ENCODE assay signal across 15 mouse cellular contexts in the genomic region with DNA sequence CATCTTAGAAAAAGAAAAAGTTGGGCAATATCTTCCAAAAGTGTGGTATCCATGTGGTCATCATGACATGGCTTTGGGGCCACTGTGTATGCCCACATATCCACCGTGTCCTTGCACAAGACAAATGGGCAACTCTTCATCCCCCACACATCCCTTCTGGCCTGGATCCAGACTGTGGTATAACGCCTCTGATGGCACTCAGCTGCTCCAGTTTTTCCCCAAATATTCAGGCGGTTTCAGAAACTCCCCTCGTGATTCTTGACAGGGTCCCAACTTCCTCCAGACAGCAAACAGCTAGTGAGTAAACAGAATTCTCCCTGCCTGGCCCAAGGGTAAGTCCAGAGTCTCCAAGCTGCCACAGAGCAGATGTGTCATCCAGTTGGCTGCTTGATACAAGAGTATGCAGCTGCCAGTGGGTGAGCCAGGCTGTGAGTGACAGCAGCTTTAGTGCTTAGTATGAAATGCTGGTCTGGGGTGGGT. TPM values are rescaled to one million over a fixed set of nuclear protein-coding genes. Genes with fewer than 3 reads are reported as not detected.
DNase-seq lines count a peak whose midpoint lies in the region; ATAC-seq and TF ChIP-seq lines count a peak whose summit lies in the region.
"Had no signal": no experiment of that assay in that cellular context is flagged by ENCODE, and none has a peak within 500 bp of the region (broad histone marks: within the 10 kb centered on the region; RNA-seq: fewer than 3 reads in every experiment).

No protein-coding gene starts in this region.

- TF ChIP-seq EP300 in lung, postnatal 0 days (IDR thresholded peaks at IDR 0.05): no peak

- H3K27ac ChIP-seq in lung, postnatal 0 days (ENCODE audit: low read length): no peak overlapping the region
- H3K27ac ChIP-seq: embryonic facial prominence, embryonic 15.5 days; neural tube, embryonic 13.5 days had no signal

- H3K4me1 ChIP-seq in lung, postnatal 0 days (ENCODE audit: insufficient read depth, low read depth, low read length): no peaks in the 10 kb centered on the region; the same call in 1 of the 2 replicates
- H3K4me1 ChIP-seq: neural tube, embryonic 13.5 days had no signal

- H3K27me3 ChIP-seq in lung, postnatal 0 days (replicated peaks; ENCODE audit: insufficient read depth, low read length): no peaks in the 10 kb centered on the region
- H3K27me3 ChIP-seq: embryonic facial prominence, embryonic 15.5 days; neural tube, embryonic 13.5 days had no signal

- no peaks in the 10 kb centered on the region for H3K36me3 ChIP-seq in lung, postnatal 0 days (ENCODE audit: insufficient read depth, low read length)
- H3K36me3 ChIP-seq: embryonic facial prominence, embryonic 15.5 days; neural tube, embryonic 13.5 days had no signal

- H3K4me2 ChIP-seq in lung, postnatal 0 days (replicated peaks; ENCODE audit: low read depth, low read length): no peak overlapping the region
- H3K4me2 ChIP-seq: embryonic facial prominence, embryonic 15.5 days; neural tube, embryonic 13.5 days had no signal

- H3K4me3 ChIP-seq in lung, postnatal 0 days (ENCODE audit: low read depth, low read length): no peak overlapping the region
- H3K4me3 ChIP-seq: embryonic facial prominence, embryonic 15.5 days; neural tube, embryonic 13.5 days had no signal

- 31% methylated on average over 4 of the region's 4 CpGs for WGBS in lung, postnatal 0 days

- H3K9me3 ChIP-seq in lung, postnatal 0 days (ENCODE audit: low read length): no peaks in the 10 kb centered on the region
- H3K9me3 ChIP-seq: embryonic facial prominence, embryonic 15.5 days; megakaryocyte, embryonic 14.5 days; neural tube, embryonic 13.5 days had no signal

- ATAC-seq in lung, postnatal 0 days: peak; percentile 73

- peak; percentile 68 for DNase-seq in adrenal gland, adult 2 months
- DNase-seq in adrenal gland, adult 18-20 months (ENCODE audit: low spot score in 2 of 2): no peak
- peak; percentile 26 for DNase-seq in thymus, postnatal 0 days (ENCODE audit: low spot score)
- DNase-seq in thymus, postnatal 36 days: no peak
- peak; percentile 62 for DNase-seq in lung, postnatal 0 days (ENCODE audit: low spot score)
- DNase-seq in right cerebral cortex, postnatal 10 days (ENCODE audit: low spot score in 2 of 2): no peak
- DNase-seq in heart, postnatal 4 days: no peak
- no peak for DNase-seq in layer of hippocampus, adult 18-20 months (ENCODE audit: low spot score in 2 of 2)
- DNase-seq: B cell, adult 2 months; cerebellum, adult 11 months; gastrocnemius, postnatal 14 days; kidney, adult 2 months had no signal

- no peak overlapping the region for H3K9ac ChIP-seq in lung, postnatal 0 days (replicated peaks; ENCODE audit: low read depth)
- H3K9ac ChIP-seq: embryonic facial prominence, embryonic 15.5 days; neural tube, embryonic 13.5 days had no signal

- TF ChIP-seq CTCF in lung, postnatal 0 days (IDR thresholded peaks at IDR 0.05): no peak

RNA-seq across cellular contexts. Expression of gene Tnfrsf1b, which starts 21.0 kb away (rescaled TPM):
- total RNA-seq in adrenal gland, adult 2 months (2021): 10 to 100 TPM in 1 of 2 experiments, 1 to 10 TPM in 1; 6.9 to 10.6 TPM
- polyA plus RNA-seq in adrenal gland, adult 2 months (2012; rRNA removed): 13.2 and 14.7 TPM in 2 replicates
- total RNA-seq in adrenal gland, adult 18-20 months (2021): 10 to 100 TPM in 1 of 2 experiments, 1 to 10 TPM in 1; 8.5 to 18.4 TPM
- 12.5 and 12.9 TPM in 2 replicates for polyA plus RNA-seq in thymus, postnatal 0 days (2015; fragmentation: Nextera tagmentation; extraction: Ambion mirVana)
- 8.4 and 9.1 TPM in 2 replicates for polyA plus RNA-seq in lung, postnatal 0 days (2015; fragmentation: Nextera tagmentation; extraction: Ambion mirVana)
- 1 to 10 TPM; 4.5 to 5.0 TPM for total RNA-seq in heart, postnatal 4 days (2021)
- 1 to 10 TPM; 2.8 to 3.4 TPM for total RNA-seq in layer of hippocampus, adult 18-20 months (2021)

RNA-seq across cellular contexts. Expression of gene Tnfrsf8, which starts 47.3 kb away (rescaled TPM):
- under 1 TPM; 0.28 to 0.40 TPM for total RNA-seq in adrenal gland, adult 2 months (2021)
- 0.25 and 0.28 TPM in 2 replicates for polyA plus RNA-seq in adrenal gland, adult 2 months (2012; rRNA removed)
- total RNA-seq in adrenal gland, adult 18-20 months (2021): under 1 TPM; 0.13 to 0.36 TPM
- 13.6 and 15.3 TPM in 2 replicates for polyA plus RNA-seq in thymus, postnatal 0 days (2015; fragmentation: Nextera tagmentation; extraction: Ambion mirVana)
- polyA plus RNA-seq in lung, postnatal 0 days (2015; fragmentation: Nextera tagmentation; extraction: Ambion mirVana): 0.05 and 0.12 TPM in 2 replicates
- total RNA-seq in heart, postnatal 4 days (2021): under 1 TPM; 0.19 to 0.23 TPM
- total RNA-seq in layer of hippocampus, adult 18-20 months (2021): 1 to 10 TPM; 1.1 to 1.2 TPM
- polyA plus RNA-seq: neural tube, embryonic 13.5 days had no signal

Comparison
In these comparisons a context has a peak if more than half of its experiments do, and no peak if none do; other contexts are left out.
1. DNase-seq: peak in adrenal gland, adult 2 months (single experiment), thymus, postnatal 0 days (single experiment) and lung, postnatal 0 days (single experiment); none in adrenal gland, adult 18-20 months (0 of 2), thymus, postnatal 36 days (0 of 2), right cerebral cortex, postnatal 10 days (0 of 2), heart, postnatal 4 days (single experiment) and layer of hippocampus, adult 18-20 months (0 of 2).